Mouse (Mus musculus) neural tube, embryonic 14.5 days (tissue): ENCODE data around the gene St6gal1. TPM values are rescaled to one million over a fixed set of nuclear protein-coding genes. Genes with fewer than 3 reads are reported as not detected.

ENCODE experiments used
- ATAC-seq: fragments of 200-750 bp; cut with Nextera tagmentation; 2 replicates; pipeline ENCODE4 v1.8.0; 2017; ENCODE audit warnings: low read depth, mild to moderate bottlenecking, moderate TSS enrichment, moderate library complexity
- H3K27ac ChIP-seq: fragments of 300-500 bp; sonication (generic); 2 replicates; pipeline ENCODE4 v1.5.1; 2014; ENCODE audit warnings: low read depth, mild to moderate bottlenecking, control low read depth, low read length, moderate library complexity, mixed read lengths
- H3K27me3 ChIP-seq: fragments of 300-500 bp; sonication (generic); 2 replicates; pipeline ENCODE4 v1.6.1; 2014; ENCODE audit warnings: low read length; ENCODE audit not compliant: control insufficient read depth, insufficient read depth
- H3K36me3 ChIP-seq: fragments of 300-500 bp; sonication (generic); 2 replicates; pipeline ENCODE4 v1.6.1; 2014; ENCODE audit warnings: low read length, mixed read lengths; ENCODE audit not compliant: control insufficient read depth, insufficient read depth
- H3K4me1 ChIP-seq: fragments of 300-500 bp; sonication (generic); 2 replicates; pipeline ENCODE4 v1.6.1; 2014; ENCODE audit warnings: low read length; ENCODE audit not compliant: control insufficient read depth, insufficient read depth
- H3K4me2 ChIP-seq: fragments of 300-500 bp; sonication (generic); 2 replicates; pipeline ENCODE4 v1.6.1; 2014; ENCODE audit warnings: mild to moderate bottlenecking, low read depth, low read length, control low read depth
- H3K4me3 ChIP-seq: fragments of 300-500 bp; sonication (generic); 2 replicates; pipeline ENCODE4 v1.5.1; 2014; ENCODE audit warnings: low read depth, low read length, control low read depth, mixed read lengths
- H3K9ac ChIP-seq: fragments of 300-500 bp; sonication (generic); replicated peaks from 2 replicates; pipeline ENCODE4 v1.6.1; 2014; ENCODE audit warnings: low read depth, mild to moderate bottlenecking, control low read depth, low read length, mixed read lengths
- H3K9me3 ChIP-seq: fragments of 300-500 bp; sonication (generic); 2 replicates; pipeline ENCODE4 v1.6.1; 2016; ENCODE audit warnings: low read length; ENCODE audit not compliant: control insufficient read depth
- WGBS: fragments of 180-500 bp; shearing (Covaris S2); extraction: QIAGEN DNeasy Blood & Tissue Kit; methylation state at CpG from one replicate; pipeline ENCODE4 v1.1.7; 2014; 5-methylcytosine and 5-hydroxymethylcytosine counted together
- polyA plus RNA-seq: library from polyadenylated mRNA; unstranded; fragments of >200 nt; fragmentation: Nextera tagmentation; extraction: Ambion mirVana; gene quantifications from 2 replicates; pipeline ENCODE4 v1.2.1, GENCODE M21; 2014

St6gal1 gene
- polyA plus RNA-seq, 1 experiment from 2014 or later, result 23.0 TPM

DNA sequence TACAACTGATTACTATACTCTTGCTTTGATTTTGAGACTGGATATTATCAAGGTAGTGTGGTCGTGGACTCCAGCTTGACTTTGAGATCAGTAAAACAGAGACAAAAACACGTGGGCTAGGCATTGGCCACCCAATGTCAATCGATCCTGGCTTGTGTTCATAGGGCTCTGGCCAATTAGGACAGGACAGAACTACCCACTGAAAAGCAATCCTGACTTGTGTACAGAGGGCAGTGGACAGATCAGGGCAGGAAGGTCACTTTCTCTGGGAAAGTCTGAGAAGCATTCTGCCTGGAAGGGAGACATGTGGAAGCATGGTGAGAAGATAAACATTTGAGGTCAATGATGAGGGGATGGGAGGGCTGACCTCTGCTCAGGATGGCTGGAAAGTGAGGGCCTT, 69.7 kb downstream of the St6gal1 start:
- Histone ChIP-seq H3K36me3 (no peaks in the 10 kb centered on the region), H3K4me2 (no peak overlapping the region), H3K27ac (no peak overlapping the region), H3K27me3 (no peaks in the 10 kb centered on the region), H3K9me3 (no peaks in the 10 kb centered on the region), H3K4me3 (no peak overlapping the region), H3K9ac (no peak overlapping the region), H3K4me1 (no peaks in the 10 kb centered on the region)
- 88% methylated on average over 3 of the region's 3 CpGs for whole genome bisulfite sequencing
- no peak for ATAC-seq

DNA sequence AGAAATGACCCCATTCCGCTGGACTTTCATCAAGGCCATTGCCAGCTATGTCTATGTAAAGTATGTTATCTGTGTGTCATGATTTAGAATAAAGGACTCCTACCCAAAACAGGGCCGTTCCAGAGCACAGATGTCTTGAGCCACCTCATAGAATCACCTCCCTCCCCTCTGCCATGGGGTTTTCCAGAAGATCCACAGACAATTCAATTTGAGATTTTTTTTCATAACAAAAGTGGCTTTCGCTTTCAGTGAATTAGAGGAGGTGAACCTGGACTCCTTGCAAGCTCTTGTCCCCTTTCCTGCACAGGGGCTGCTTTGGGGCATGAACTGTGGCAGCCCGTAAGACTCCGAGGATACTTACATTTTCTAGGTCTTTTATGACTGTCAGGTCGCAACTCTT, 70.2 kb downstream of the St6gal1 start:
- H3K4me1 ChIP-seq, result no peaks in the 10 kb centered on the region
- no peaks in the 10 kb centered on the region for H3K9me3 ChIP-seq
- H3K4me2 ChIP-seq, result no peak overlapping the region
- no peak overlapping the region for H3K27ac ChIP-seq
- no peak overlapping the region for H3K9ac ChIP-seq
- 95% methylated on average over 6 of the region's 6 CpGs for WGBS
- no peaks in the 10 kb centered on the region for H3K36me3 ChIP-seq
- H3K27me3 ChIP-seq, result no peaks in the 10 kb centered on the region
- H3K4me3 ChIP-seq, result no peak overlapping the region
- ATAC-seq, result no peak

DNA sequence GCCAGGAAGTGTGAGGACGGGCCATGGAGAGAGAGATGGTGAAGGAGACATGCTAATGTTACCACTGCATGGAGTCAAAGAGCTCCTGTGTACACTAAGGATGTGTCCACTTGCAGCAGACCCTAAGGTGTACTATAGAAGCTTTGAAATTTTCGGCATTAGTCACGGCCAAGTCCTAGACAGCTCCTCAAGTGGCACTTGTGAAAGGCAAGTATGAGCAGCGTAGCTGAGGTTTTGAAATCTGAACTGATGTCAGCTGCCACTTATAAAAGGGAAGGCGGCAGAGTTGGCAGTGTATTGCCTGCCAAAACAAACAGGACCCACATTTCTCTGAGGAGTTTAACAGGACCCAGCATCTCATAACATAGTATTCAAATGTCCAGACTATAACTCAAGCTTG, 71.2 kb downstream of the St6gal1 start:
- ATAC-seq, result no peak

GRCm38 (mm10) chr16:23296721-23297120, 72.2 kb downstream of the St6gal1 start:
- H3K9me3 ChIP-seq, result no peaks in the 10 kb centered on the region
- H3K9ac ChIP-seq, result no peak overlapping the region
- no peaks in the 10 kb centered on the region for H3K4me1 ChIP-seq
- H3K36me3 ChIP-seq, result no peaks in the 10 kb centered on the region
- WGBS, result 97% methylated on average over 3 of the region's 3 CpGs
- no peak for ATAC-seq
- no peak overlapping the region for H3K4me2 ChIP-seq
- H3K27ac ChIP-seq, result no peak overlapping the region
- no peaks in the 10 kb centered on the region for H3K27me3 ChIP-seq
- no peak overlapping the region for H3K4me3 ChIP-seq

More for the DNA sequence above, 71.2 kb downstream of the St6gal1 start:
- Histone ChIP-seq H3K27me3 (no peaks in the 10 kb centered on the region), H3K9ac (no peak overlapping the region), H3K27ac (no peak overlapping the region), H3K9me3 (no peaks in the 10 kb centered on the region), H3K36me3 (no peaks in the 10 kb centered on the region), H3K4me3 (no peak overlapping the region), H3K4me2 (no peak overlapping the region), H3K4me1 (no peaks in the 10 kb centered on the region)
- 87% methylated on average over 5 of the region's 5 CpGs for WGBS

- 94% methylated on average over 3 of the region's 3 CpGs for WGBS
- no peaks in the 10 kb centered on the region for H3K9me3 ChIP-seq
- no peaks in the 10 kb centered on the region for H3K27me3 ChIP-seq
- ATAC-seq, result no peak
- H3K4me1 ChIP-seq, result no peaks in the 10 kb centered on the region
- no peak overlapping the region for H3K4me2 ChIP-seq
- no peak overlapping the region for H3K4me3 ChIP-seq
- no peaks in the 10 kb centered on the region for H3K36me3 ChIP-seq
- H3K9ac ChIP-seq, result no peak overlapping the region
- H3K27ac ChIP-seq, result no peak overlapping the region
These were observed 73.9 kb downstream of the St6gal1 start for GRCm38 (mm10) chr16:23298441-23298840.

- Histone ChIP-seq H3K9me3 (no peaks in the 10 kb centered on the region), H3K36me3 (no peaks in the 10 kb centered on the region), H3K4me1 (no peaks in the 10 kb centered on the region), H3K4me3 (no peak overlapping the region), H3K27me3 (no peaks in the 10 kb centered on the region), H3K9ac (no peak overlapping the region), H3K27ac (no peak overlapping the region), H3K4me2 (no peak overlapping the region)
- ATAC-seq, result no peak
- 97% methylated on average over 3 of the region's 3 CpGs for WGBS
These were observed 74.4 kb downstream of the St6gal1 start for GRCm38 (mm10) chr16:23298911-23299310.

DNA sequence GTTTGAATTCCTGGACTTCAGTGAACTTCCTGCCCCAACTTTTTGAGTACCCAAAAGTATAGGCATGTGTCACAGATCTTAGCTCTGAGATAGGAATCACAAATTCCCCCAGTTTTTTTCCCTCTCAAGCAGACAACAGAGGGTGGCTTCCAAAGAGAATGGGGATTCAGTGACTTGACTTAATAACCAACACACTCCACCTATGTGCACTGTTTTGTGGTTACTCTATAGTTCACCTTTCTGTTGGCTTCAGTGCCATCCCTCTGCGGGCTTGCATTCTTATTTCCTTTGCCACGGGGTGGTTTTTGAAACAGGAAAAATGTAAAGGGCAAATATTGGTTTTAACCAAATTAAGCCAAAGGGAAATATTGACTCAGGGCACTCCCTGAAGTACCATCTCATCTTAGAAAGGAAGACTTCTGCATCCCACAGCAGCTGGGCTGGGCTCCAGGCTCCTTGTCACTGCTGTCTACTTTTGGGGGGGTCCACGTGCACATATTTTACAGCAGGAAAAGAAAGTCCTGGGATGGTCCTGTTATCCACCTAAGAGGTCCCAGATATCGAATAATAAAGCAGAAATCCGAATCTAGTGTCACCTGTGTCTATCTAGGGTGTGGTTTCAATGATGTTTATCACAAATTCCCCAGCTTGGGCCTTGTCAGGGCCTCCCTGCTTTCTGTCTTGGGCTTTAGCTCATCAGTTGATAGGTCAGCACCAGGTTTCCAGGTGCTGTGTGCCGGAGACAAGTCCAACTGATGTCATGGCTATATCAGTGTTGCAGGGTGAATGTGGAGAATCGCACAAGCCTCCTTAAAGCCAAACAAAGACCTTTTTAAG, 75.6 kb downstream of the St6gal1 start:
- Histone ChIP-seq H3K36me3 (no peaks in the 10 kb centered on the region), H3K9ac (no peak overlapping the region), H3K27me3 (no peaks in the 10 kb centered on the region), H3K4me2 (no peak overlapping the region), H3K4me3 (no peak overlapping the region), H3K27ac (no peak overlapping the region), H3K9me3 (no peaks in the 10 kb centered on the region), H3K4me1 (no peaks in the 10 kb centered on the region)
- WGBS, result 87% methylated on average over 7 of the region's 7 CpGs
- ATAC-seq, result no peak

DNA sequence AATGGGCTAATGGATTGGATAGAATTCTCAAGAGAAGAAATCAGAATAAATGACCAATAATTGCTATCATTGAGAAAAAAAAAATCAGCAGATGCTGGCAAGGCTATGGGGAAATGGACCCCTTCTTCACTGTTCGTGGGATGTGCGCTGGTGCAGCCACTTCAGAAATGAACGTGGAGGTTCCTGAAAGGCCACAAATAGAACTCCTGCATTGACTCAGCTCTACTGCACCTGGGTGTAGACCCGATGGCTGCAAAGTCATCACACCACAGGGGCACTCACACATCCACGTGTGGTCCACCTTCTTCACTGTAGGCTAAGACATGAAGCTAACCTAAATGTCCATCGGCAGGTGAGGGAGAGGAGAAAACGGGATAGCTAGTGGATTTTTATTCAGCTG, 77.2 kb downstream of the St6gal1 start:
- no peak overlapping the region for H3K4me3 ChIP-seq
- no peak for ATAC-seq
- no peaks in the 10 kb centered on the region for H3K9me3 ChIP-seq
- H3K36me3 ChIP-seq, result no peaks in the 10 kb centered on the region
- 92% methylated on average over 7 of the region's 7 CpGs for WGBS
- no peak overlapping the region for H3K4me2 ChIP-seq
- H3K27ac ChIP-seq, result no peak overlapping the region
- no peaks in the 10 kb centered on the region for H3K27me3 ChIP-seq
- no peak overlapping the region for H3K9ac ChIP-seq
- H3K4me1 ChIP-seq, result no peaks in the 10 kb centered on the region

DNA sequence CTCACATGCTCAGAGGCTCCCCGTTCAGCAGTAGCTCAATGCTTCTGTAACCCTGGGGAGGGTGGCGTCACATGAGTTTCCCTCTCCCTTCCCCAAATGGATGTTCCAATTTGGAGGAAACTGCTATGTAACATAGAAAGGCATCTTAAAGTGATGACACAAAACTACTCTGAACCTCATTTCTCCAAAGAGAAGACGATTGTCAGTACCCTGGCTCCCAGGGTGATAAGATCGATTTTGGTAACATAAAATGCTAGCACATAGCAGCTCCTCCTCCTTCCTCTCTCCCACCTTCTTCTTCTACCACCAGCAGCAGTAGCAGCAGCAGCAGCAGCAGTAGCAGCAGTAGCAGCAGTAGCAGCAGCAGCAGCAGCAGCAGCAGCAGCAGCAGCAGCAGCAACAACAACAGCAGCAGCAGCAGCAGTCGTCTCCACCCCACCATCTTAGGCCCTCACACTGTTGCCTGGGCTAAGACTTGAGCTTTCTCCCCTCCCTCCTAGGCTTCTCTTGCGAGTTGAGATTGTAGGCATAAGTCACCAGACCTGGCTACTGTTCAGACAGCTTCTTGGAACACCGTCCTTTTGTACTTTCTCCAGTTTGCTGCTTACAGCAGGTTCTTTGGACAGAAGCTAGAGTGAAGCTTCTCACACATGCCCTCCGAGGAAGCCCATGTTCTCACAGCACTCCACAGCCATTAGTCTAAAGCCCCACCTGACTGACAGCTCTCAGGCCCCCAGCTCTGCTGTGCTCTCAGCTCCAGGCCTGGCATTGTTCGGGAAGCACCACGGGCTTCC, 81.5 kb downstream of the St6gal1 start:
- no peaks in the 10 kb centered on the region for H3K4me1 ChIP-seq
- H3K27me3 ChIP-seq, result no peaks in the 10 kb centered on the region
- no peak overlapping the region for H3K4me2 ChIP-seq
- 67% methylated on average over 10 of the region's 10 CpGs for WGBS
- peak; percentile 32; the same call in 1 of the 2 replicates for ATAC-seq
- H3K36me3 ChIP-seq, result no peaks in the 10 kb centered on the region
- no peak overlapping the region for H3K27ac ChIP-seq
- no peak overlapping the region for H3K4me3 ChIP-seq
- H3K9me3 ChIP-seq, result no peaks in the 10 kb centered on the region
- H3K9ac ChIP-seq, result no peak overlapping the region
